Mouse (Mus musculus) olfactory bulb, adult 2 months (tissue): ENCODE results near the gene Ttc22.

Experiments used
- CTCF ChIP-seq: fragments of 200-500 bp; IDR thresholded peaks from 2 replicates; pipeline ENCODE4 v1.5.1; 2012; ENCODE audit warnings: low read depth, mild to moderate bottlenecking, low read length, moderate library complexity; ENCODE audit not compliant: insufficient read depth
- POLR2A ChIP-seq: fragments of 200-500 bp; IDR thresholded peaks from 2 replicates; pipeline ENCODE4 v1.6.1; 2012; ENCODE audit warnings: mild to moderate bottlenecking, low read depth, low read length, moderate library complexity; ENCODE audit not compliant: insufficient read depth

GRCm38 (mm10) chr4:106644218-106644610 is 22.0 kb downstream of the Ttc22 start:
- TF ChIP-seq CTCF (no peak), POLR2A (no peak)
